Mouse (Mus musculus) retina, postnatal 7 days (tissue): ENCODE measurements around the gene Vmn1r214.

ENCODE experiments used
- DNase-seq: peaks from one replicate; pipeline ENCODE4 v3.0.0-alpha.2; 2012; ENCODE audit warnings: low read depth, low spot score

Gene Vmn1r214

DNA sequence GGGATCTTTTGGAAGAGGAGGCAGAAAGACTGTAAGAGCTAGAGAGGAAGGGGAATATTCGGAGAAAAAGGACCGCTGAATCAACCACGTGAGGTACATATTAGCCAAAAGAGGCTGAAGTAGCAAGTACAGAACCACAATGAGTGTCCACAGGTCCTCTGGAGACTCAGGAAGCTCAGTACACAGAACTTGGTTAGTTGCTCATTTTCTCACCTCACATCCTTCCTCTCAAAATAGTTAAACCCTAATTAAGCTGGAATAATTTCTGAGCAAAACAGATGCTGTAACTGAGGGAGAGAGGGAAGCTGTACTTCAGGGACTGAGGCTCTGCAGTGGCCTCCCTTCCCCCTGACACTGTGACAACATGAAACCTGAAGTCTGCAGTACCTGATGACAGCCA lies at the start of gene Vmn1r214:
TSS of gene Vmn1r214 (plus strand) at position 301 of the 400 bp plus-strand sequence.
- DNase-seq, result no peak

DNA sequence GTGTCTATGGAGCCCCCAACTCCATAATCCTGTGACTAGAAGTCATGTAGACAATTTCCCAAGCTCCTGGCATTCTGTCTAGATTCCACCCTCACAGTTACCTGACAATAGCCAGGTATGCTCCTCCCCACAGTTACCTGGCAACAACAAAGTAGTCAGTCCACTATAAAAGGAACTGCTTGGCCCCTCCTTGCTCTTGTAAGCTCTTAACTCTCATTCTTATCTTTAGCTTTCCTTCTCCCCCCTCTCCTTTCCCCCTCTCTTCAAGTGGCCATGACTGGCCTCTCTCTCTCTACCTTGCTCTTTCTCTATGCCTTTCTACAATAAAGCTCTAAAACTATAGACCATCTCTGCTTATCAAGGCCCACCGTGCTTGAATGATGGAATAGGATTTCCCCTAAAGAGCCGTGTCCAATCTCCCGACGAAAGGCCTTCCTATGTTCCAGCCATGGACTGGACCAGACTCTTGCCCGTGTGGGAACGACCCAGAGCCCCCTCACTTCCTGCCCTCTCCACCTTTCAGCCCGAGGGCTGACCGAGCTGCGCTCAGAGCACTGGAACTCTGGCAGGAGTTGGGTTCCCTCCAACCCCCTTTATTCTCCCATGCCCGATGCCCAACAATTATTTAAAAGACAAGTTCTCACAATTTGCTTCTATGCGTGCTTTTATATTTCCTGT lies 39.9 kb upstream of the Vmn1r214 start:
- no peak for DNase-seq

DNA sequence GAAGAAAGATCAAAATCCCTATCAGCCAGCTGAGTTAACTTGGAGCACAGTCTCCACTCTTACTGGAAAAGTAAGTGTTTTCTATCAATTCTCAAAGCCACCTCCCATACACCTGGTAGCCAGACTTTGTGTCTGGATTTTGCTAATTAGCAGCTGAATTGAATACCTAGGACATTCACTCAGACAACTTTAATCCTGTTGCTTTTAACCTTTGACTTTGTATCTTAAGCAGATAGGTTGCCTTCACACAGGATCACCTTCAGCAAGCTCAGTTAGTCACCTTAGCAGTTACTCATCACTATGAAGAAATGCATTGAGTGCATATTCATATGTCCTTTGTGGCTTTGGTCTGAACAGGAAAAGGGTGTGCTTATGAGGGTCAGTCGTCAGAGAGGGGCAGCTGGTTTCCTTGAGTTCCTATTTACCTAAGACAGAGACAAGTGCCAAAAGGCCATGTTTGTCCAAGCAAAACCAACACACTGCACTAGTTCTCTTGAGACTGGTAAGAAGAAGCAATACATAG lies 38.0 kb upstream of the Vmn1r214 start:
- no peak for DNase-seq

DNA sequence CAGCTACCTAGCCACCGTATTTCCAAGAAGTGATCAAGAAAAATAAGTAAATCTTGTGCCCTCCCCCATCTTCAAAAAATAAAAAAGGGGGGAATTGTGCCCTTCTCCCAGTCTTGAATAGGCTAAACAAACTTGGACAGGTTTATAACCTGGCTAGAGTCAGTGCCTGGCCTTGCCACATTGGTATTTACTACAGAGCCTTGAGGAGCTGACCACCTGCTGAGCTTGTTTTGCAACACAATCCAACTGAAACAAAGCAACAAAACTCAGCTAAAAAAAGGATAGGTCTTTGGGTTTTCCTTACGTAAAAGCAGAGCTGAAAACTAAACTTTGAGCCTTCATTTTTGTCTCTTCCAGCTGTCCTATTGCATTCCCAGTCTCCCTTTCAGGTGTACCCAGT lies 37.5 kb upstream of the Vmn1r214 start:
- DNase-seq, result no peak

GRCm38 (mm10) chr13:23007356-23007755 lies 22.9 kb upstream of the Vmn1r214 start, which contains the start of gene Vmn1r213:
Vmn1r213 (plus strand) TSS chr13:23007656.
- DNase-seq, result no peak

DNA sequence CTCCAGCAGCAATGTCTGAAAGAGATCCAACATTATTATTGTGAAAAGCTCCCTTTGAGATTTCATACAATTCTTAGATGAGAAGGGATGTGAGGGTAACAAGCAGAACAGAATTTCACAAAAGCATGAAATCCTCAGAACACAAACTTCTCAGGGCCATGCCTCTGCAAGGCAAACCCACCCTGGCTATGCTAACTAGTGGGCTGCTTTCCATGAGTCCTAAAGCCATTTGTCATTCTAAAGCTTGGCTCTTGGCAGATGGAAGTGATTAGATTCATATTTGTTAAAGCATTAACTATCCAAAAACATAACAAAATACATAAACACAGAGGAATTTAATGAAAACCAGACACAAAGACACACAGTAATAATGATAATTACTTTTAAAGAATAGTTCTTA lies 12.1 kb upstream of the Vmn1r214 start:
- no peak for DNase-seq

- no peak for DNase-seq
These were observed 5.4 kb upstream of the Vmn1r214 start for GRCm38 (mm10) chr13:23024812-23025211.

- no peak for DNase-seq
These were observed 27.6 kb downstream of the Vmn1r214 start for GRCm38 (mm10) chr13:23057778-23058177.

DNA sequence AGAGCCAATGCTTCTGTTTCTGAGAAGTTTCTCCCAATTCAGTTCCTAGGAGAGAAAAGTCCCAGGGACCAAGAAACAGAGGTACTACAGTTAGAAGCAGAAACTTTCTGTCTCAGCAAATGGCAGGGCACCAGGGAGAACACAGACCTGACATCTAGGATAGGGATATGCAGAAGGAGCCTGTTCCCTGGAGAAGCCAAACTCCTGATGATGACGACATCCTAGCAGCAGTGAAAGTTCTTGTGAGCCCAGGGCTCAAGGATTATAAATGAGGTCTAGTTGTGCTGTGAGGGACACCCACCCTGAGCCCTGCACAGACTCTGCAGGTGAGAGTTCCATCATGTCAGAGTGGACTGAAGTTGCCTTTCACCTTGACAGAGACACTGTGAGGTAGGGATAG lies 37.5 kb downstream of the Vmn1r214 start, which contains the start of gene Vmn1r215:
TSS of gene Vmn1r215 (plus strand) at position 301 of the 400 bp plus-strand sequence.
- DNase-seq, result no peak

- no peak for DNase-seq
These were observed 39.1 kb downstream of the Vmn1r214 start for GRCm38 (mm10) chr13:23069312-23069711.
